Mouse (Mus musculus) ES-E14 (cell line): ENCODE data around the gene Arl5c. TPM values are rescaled to one million over a fixed set of nuclear protein-coding genes. Genes with fewer than 3 reads are reported as not detected.

Experiments
- DNase-seq: peaks from one replicate; pipeline ENCODE4 v3.0.0-alpha.2; 2013; ENCODE audit warnings: low read depth, low spot score
- H3K27ac ChIP-seq: 2 replicates; pipeline ENCODE4 v1.5.1; 2012; ENCODE audit warnings: low read depth, mild to moderate bottlenecking, low read length, moderate library complexity, mixed read lengths; ENCODE audit not compliant: poor library complexity, insufficient read depth, severe bottlenecking
- H3K36me3 ChIP-seq: 2 replicates; pipeline ENCODE4 v1.6.1; 2012; ENCODE audit warnings: mild to moderate bottlenecking, low read length, moderate library complexity, mixed read lengths; ENCODE audit not compliant: control insufficient read depth, poor library complexity, insufficient read depth, severe bottlenecking
- H3K4me1 ChIP-seq, 2 experiments: fragments of 150-350 bp in 1 of 2; sonication (generic) in 1 of 2; 2 replicates each; pipeline ENCODE4 v1.6.1; 2012; ENCODE audit warnings: low read length in 2 of 2, mild to moderate bottlenecking in 1 of 2, mixed read lengths in 1 of 2; ENCODE audit not compliant: control insufficient read depth in 2 of 2, insufficient read depth in 2 of 2, poor library complexity in 1 of 2
- H3K4me3 ChIP-seq, 2 experiments: fragments of 150-350 bp in 1 of 2; sonication (generic) in 1 of 2; 2 replicates each; pipeline ENCODE4 v1.5.1; 2012; ENCODE audit warnings: low read length in 2 of 2, low read depth in 1 of 2, mild to moderate bottlenecking in 1 of 2, mixed read lengths in 1 of 2; ENCODE audit not compliant: insufficient read depth in 1 of 2, poor library complexity in 1 of 2, severe bottlenecking in 1 of 2
- H3K9ac ChIP-seq: 2 replicates; pipeline ENCODE4 v1.6.1; 2012; ENCODE audit warnings: low read depth, mild to moderate bottlenecking, low read length, mixed read lengths; ENCODE audit not compliant: poor library complexity, insufficient read depth, severe bottlenecking
- H3K9me3 ChIP-seq: fragments of 150-350 bp; sonication (generic); 2 replicates; pipeline ENCODE4 v1.6.1; 2012; ENCODE audit warnings: low read depth, mild to moderate bottlenecking, low read length; ENCODE audit not compliant: control insufficient read depth, insufficient read depth
- CHD2 ChIP-seq: IDR thresholded peaks from 2 replicates; pipeline ENCODE4 v1.6.1; 2014; ENCODE audit warnings: mild to moderate bottlenecking, low read depth, low read length, inconsistent platforms
- HCFC1 ChIP-seq: IDR thresholded peaks from 2 replicates; pipeline ENCODE4 v1.6.1; 2012; ENCODE audit warnings: low read length, inconsistent platforms, borderline replicate concordance; ENCODE audit not compliant: insufficient read depth
- MAFK ChIP-seq: IDR thresholded peaks from 2 replicates; pipeline ENCODE4 v1.6.1; 2014; ENCODE audit warnings: mild to moderate bottlenecking, low read depth, low read length, inconsistent platforms; ENCODE audit not compliant: insufficient read depth
- ZC3H11A ChIP-seq: IDR thresholded peaks from 2 replicates; pipeline ENCODE4 v1.6.1; 2012; ENCODE audit warnings: low read depth, mild to moderate bottlenecking, inconsistent platforms, low read length, borderline replicate concordance
- ZNF384 ChIP-seq: IDR thresholded peaks from 2 replicates; pipeline ENCODE4 v1.6.1; 2012; ENCODE audit warnings: low read depth, low read length, inconsistent platforms
- in situ Hi-C, 2 experiments: fragments of 600-800 bp; cut with MboI; formaldehyde crosslinking; loops; one replicate each; pipeline ENCODE4 v1.15.1; 2025; ENCODE audit warnings: low sequenced_read_pairs in 2 of 2, inconsistent platforms in 1 of 2; ENCODE audit not compliant: unreplicated experiment in 2 of 2
- total RNA-seq: library from RNA; depleted of rRNA; stranded (reverse); fragments of 300-350 nt; gene quantifications from 2 replicates; pipeline ENCODE4 v1.2.3, GENCODE M21; 2012

Arl5c gene
- total RNA-seq, 1 experiment = 2.9 TPM

GRCm38 (mm10) chr11:97985727-97986677, 10.0 kb downstream of the Arl5c start, which contains the start of gene Plxdc1:
Plxdc1 (minus strand) TSS chr11:97986444.
- in situ Hi-C loops = loop anchor here in 1 of 2 experiments (5.0 kb wide), 1 partner anchor 84 kb away; no protein-coding TSS in a partner anchor
- DNase-seq = no peak
- H3K27ac ChIP-seq = no peak within 1 kb of the TSS

GRCm38 (mm10) chr11:97983983-97984382, 12.0 kb downstream of the Arl5c start:
- H3K9ac ChIP-seq = no peak overlapping the region
- peak overlapping the region; percentile 56 for H3K27ac ChIP-seq
- H3K4me1 ChIP-seq = peaks cover 4 to 22% of the 10 kb centered on the region in 2 experiments; a peak in 3 of 4 replicates
- no peaks in the 10 kb centered on the region for H3K9me3 ChIP-seq
- in situ Hi-C loops = no loop called here
- no peak overlapping the region for H3K4me3 ChIP-seq
- TF ChIP-seq ZNF384 (no peak), ZC3H11A (no peak), CHD2 (no peak), HCFC1 (no peak), MAFK (no peak)
- no peaks in the 10 kb centered on the region for H3K36me3 ChIP-seq
- no peak for DNase-seq

More at GRCm38 (mm10) chr11:97985727-97986677, 10.0 kb downstream of the Arl5c start, which contains the start of gene Plxdc1:
- Histone ChIP-seq H3K36me3 (no peaks in the 10 kb centered on the region), H3K4me3 (peak within 1 kb of the TSS; percentile 84 to 90), H3K9me3 (no peaks in the 10 kb centered on the region), H3K9ac (peak within 1 kb of the TSS; percentile 70), H3K4me1 (peaks cover 0 to 25% of the 10 kb centered on the region in 2 experiments; a peak in 2 of 4 replicates)
- no peak for TF ChIP-seq ZC3H11A
- no peak for TF ChIP-seq CHD2
- TF ChIP-seq HCFC1 = no peak
- no peak for TF ChIP-seq MAFK
- TF ChIP-seq ZNF384 = no peak

- Histone ChIP-seq H3K9me3 (no peaks in the 10 kb centered on the region), H3K36me3 (no peaks in the 10 kb centered on the region), H3K4me1 (peaks cover 5 to 22% of the 10 kb centered on the region in 2 experiments; a peak in 3 of 4 replicates), H3K9ac (no peak overlapping the region), H3K27ac (peak overlapping the region; percentile 14; the same call in 1 of the 2 replicates), H3K4me3 (no peak overlapping the region)
- DNase-seq = no peak
- TF ChIP-seq MAFK = no peak
- TF ChIP-seq HCFC1 = no peak
- no peak for TF ChIP-seq CHD2
- no peak for TF ChIP-seq ZNF384
- no peak for TF ChIP-seq ZC3H11A
- in situ Hi-C loops = no loop called here
Measured at GRCm38 (mm10) chr11:97983506-97983905, 12.5 kb downstream of the Arl5c start.

GRCm38 (mm10) chr11:97982721-97983120, 13.3 kb downstream of the Arl5c start:
- no peak overlapping the region for H3K9ac ChIP-seq
- H3K27ac ChIP-seq = 0 out of 2 replicates have a peak overlapping the region, but pooled peaks have one; percentile 14
- H3K36me3 ChIP-seq = no peaks in the 10 kb centered on the region
- H3K4me1 ChIP-seq = peaks cover 6 to 24% of the 10 kb centered on the region in 2 experiments; a peak in 3 of 4 replicates
- in situ Hi-C loops = no loop called here
- DNase-seq = no peak
- H3K9me3 ChIP-seq = no peaks in the 10 kb centered on the region
- TF ChIP-seq MAFK (no peak), HCFC1 (no peak)
- no peak overlapping the region for H3K4me3 ChIP-seq
